Mouse (Mus musculus): Measurements from ENCODE around the gene Cox6a1.

The Cox6a1 gene

DNA sequence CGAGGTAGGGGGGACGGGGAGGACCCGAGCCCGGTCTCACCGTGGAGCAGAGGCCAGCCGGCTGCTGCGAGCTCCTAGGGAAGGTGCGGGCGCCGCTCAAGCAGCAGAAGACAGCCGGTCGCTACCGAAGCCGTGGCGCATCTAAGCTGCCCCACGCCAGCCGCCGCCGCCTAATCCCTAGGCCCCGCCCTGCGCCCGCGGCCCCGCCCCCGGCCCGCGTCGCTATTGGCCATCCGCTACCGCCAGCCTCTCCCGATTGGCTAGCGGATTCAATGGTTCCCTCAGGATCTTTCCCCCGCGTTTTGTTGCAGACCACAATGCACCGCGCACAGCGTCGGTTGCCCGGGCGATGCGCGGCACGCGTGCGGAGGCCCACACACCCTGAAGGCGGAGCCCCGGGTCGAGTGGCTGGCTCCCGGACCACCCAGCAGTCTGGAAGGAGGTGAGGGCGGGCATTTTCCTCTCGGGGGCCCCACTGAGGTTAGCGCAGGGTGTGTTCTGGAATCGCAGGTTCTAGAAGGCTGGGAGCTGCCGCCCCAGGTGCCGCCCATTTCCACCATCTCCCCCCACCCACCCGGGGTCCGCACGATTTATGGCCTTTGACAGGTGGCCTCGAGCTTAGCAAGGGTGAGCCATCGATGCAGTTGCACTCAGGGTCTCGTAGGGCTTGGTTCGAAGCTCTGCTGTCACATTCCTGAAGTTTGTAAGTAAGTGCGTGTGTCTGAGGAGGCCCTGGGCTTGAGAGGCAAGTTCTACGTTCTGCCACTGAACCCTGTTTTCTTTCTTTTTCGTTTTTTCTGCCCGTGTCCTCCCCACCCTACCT lies 47.8 kb downstream of the Cox6a1 start, which contains the start of gene Dynll1:
TSS of gene Dynll1 (minus strand) at position 208 of the 823 bp plus-strand sequence.
- DNase-seq (ENCODE audit: low spot score), result peak; percentile 98

- DNase-seq (ENCODE audit: low spot score), result peak; percentile 67
Measured at GRCm38 (mm10) chr5:115300035-115300744, 48.6 kb downstream of the Cox6a1 start.

DNA sequence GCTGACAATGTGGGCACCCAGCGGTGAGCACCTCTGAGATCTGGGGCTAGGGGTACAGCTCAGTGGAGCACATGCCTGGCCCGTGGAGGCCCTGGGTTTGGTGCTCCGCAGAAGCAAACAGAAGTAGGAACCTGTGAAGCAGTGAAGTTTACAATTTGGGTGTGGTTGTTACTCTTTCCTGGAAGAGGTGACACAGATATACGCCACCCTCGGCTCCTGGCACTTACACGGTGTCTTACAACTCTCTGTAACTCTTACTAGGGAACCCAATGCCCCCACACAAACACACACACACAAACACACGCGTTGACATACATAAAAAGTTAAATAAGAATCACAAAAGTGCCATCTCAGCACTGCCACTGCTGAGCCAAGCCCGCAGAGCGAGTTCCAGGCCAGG lies 52.4 kb downstream of the Cox6a1 start:
- DNase-seq (ENCODE audit: low spot score), result no peak

Data from T-cell, adult 2 months (primary cell).